Mouse (Mus musculus) C2C12 (cell line): ENCODE measurements around the gene Cdkn1a. TPM values are rescaled to one million over a fixed set of nuclear protein-coding genes. Genes with fewer than 3 reads are reported as not detected.

Experiments used
- H3K27me3 ChIP-seq: one replicate; pipeline ENCODE4 v1.6.1; 2011; ENCODE audit not compliant: control insufficient read depth, insufficient read depth, insufficient read length
- H3K36me3 ChIP-seq: one replicate; pipeline ENCODE4 v1.6.1; 2011; ENCODE audit not compliant: control insufficient read depth, insufficient read depth
- H3K4me3 ChIP-seq: one replicate; pipeline ENCODE4 v1.5.1; 2011; ENCODE audit warnings: mild to moderate bottlenecking, control low read depth; ENCODE audit not compliant: poor library complexity, insufficient read depth, severe bottlenecking
- H3K79me2 ChIP-seq: one replicate; pipeline ENCODE4 v1.6.1; 2011; ENCODE audit not compliant: control insufficient read depth, insufficient read depth
- H3K79me3 ChIP-seq: one replicate; pipeline ENCODE4 v1.6.1; 2011; ENCODE audit warnings: low read depth, control low read depth
- H3ac ChIP-seq: one replicate; pipeline ENCODE3; 2011; ENCODE audit warnings: low read depth; ENCODE audit not compliant: control insufficient read depth, insufficient read length
- CEBPB ChIP-seq: IDR thresholded peaks from one replicate; pipeline ENCODE4 v1.6.1; 2011; ENCODE audit warnings: low read depth, mild to moderate bottlenecking, control low read depth, moderate library complexity
- CTCF ChIP-seq: IDR thresholded peaks from one replicate; pipeline ENCODE4 v1.5.1; 2011; ENCODE audit not compliant: control insufficient read depth, insufficient read depth, insufficient read length
- FOSL1 ChIP-seq: IDR thresholded peaks from one replicate; pipeline ENCODE4 v1.8.0; 2011; ENCODE audit warnings: mild to moderate bottlenecking, low read length; ENCODE audit not compliant: poor library complexity, insufficient read depth, severe bottlenecking
- MAX ChIP-seq: IDR thresholded peaks from one replicate; pipeline ENCODE4 v1.6.1; 2011; ENCODE audit warnings: mild to moderate bottlenecking, control low read depth
- MYOD1 ChIP-seq: IDR thresholded peaks from one replicate; pipeline ENCODE4 v1.6.1; 2011; ENCODE audit warnings: low read depth; ENCODE audit not compliant: control insufficient read depth, insufficient read length
- MYOG ChIP-seq: IDR thresholded peaks from one replicate; pipeline ENCODE4 v1.6.1; 2011; ENCODE audit not compliant: control insufficient read depth, insufficient read length; ENCODE audit errors: extremely low read depth
- USF1 ChIP-seq: IDR thresholded peaks from one replicate; pipeline ENCODE4 v1.6.1; 2011; ENCODE audit warnings: low read depth, mild to moderate bottlenecking, control low read depth, moderate library complexity
- polyA plus RNA-seq: library from polyadenylated mRNA; unstranded; fragments of >200 nt; fragmentation: generic; extraction: Trizol; gene quantifications from one replicate; pipeline ENCODE4 v1.2.1, GENCODE M21; 2012; ENCODE audit warnings: missing spikeins

Cdkn1a gene
- polyA plus RNA-seq, 1 experiment = 236 TPM

DNA sequence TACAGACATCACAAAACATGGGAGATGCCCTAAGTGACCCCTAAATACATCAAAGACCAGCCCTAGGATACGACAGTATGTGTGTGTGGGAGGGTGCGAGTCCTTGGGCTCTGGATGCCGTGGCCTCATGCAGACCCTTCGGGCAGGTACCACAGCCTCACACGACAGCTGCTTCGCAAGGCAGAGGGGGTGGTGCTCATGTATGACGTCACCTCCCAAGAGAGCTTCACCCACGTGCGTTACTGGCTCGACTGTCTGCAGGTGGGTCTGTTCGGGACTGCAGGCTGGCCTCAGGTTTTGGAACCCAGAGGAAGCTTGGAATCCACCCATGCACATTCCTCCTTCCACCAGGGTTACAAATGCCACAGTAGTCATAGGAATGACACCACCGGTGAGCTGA lies 54.3 kb downstream of the Cdkn1a start:
- no peaks in the 10 kb centered on the region for H3K36me3 ChIP-seq
- no peaks in the 10 kb centered on the region for H3K27me3 ChIP-seq
- no peak overlapping the region for H3K4me3 ChIP-seq
- TF ChIP-seq MYOG = no peak
- no peaks in the 10 kb centered on the region for H3K79me2 ChIP-seq
- no peaks in the 10 kb centered on the region for H3K79me3 ChIP-seq
- H3ac ChIP-seq = no peak overlapping the region

DNA sequence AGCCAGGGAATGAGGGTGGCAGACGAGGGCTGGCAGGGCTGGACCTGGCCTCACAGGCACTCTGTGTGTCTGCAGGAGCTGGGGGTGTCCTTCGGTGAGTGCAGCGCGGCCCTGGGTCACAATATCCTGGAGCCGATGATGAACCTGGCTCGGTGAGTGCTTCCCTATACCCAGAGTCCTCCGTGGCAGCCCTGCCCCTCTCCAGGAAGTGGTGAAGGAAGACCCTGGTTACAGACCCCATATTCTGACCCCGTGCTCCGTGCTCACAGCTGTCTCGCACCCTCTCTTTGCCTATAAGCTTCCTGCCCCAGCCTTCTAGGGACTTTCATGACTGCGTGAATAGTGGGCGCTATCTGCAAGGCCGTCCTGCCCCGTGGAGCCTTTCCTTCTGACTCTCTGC lies 56.5 kb downstream of the Cdkn1a start:
- Histone ChIP-seq H3K36me3 (no peaks in the 10 kb centered on the region), H3K27me3 (no peaks in the 10 kb centered on the region), H3ac (no peak overlapping the region), H3K79me2 (no peaks in the 10 kb centered on the region), H3K79me3 (no peaks in the 10 kb centered on the region), H3K4me3 (no peak overlapping the region)
- TF ChIP-seq MYOD1 = no peak
- TF ChIP-seq CTCF = no peak
- TF ChIP-seq USF1 = no peak
- TF ChIP-seq CEBPB = no peak
- no peak for TF ChIP-seq MAX
- no peak for TF ChIP-seq FOSL1
- TF ChIP-seq MYOG = no peak

DNA sequence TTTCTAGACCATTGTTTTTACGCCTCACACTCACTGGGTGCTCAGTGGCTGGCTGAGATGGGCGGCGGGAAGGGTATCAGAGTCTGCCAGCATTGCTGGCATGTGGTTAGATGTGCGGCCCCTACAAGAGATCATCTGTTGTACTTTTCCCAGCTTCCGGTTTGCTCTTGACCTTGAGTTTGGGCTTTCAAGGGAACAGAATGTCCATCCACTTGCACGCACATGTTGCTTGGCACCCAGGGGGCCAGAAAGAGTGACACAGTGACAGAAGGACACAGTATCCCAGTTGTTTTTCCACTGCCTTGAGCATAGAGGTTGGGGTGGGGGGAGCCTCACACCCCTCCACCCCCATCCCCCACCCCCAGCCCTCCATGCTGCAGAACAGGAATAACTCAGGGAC lies 57.0 kb downstream of the Cdkn1a start:
- no peaks in the 10 kb centered on the region for H3K79me2 ChIP-seq
- H3K27me3 ChIP-seq = no peaks in the 10 kb centered on the region
- H3ac ChIP-seq = no peak overlapping the region
- no peaks in the 10 kb centered on the region for H3K79me3 ChIP-seq
- H3K4me3 ChIP-seq = no peak overlapping the region
- H3K36me3 ChIP-seq = no peaks in the 10 kb centered on the region
- TF ChIP-seq CTCF (no peak), MYOD1 (no peak), CEBPB (no peak), MAX (no peak), FOSL1 (no peak), USF1 (no peak), MYOG (no peak)

DNA sequence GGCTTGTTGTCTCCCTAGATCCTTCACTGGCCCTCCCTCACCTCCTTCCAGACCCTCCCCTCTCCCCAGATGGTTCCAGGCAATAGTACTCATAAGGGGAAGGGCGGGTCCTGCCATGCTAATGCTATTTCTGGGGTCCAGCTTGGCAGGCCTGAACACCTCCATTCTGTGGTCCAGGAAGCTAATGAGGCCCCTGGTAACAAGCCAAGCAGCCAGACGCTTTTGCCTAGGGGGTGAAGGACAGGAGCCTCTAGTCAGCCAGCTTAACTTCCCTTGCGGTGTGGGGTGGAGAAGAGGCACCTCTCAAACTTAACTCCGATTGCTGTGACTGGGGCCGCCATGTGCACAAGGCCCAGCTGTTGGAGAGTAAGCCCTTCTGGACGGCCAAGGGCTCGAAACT lies 59.0 kb downstream of the Cdkn1a start:
- H3K27me3 ChIP-seq = no peaks in the 10 kb centered on the region
- no peak overlapping the region for H3K4me3 ChIP-seq
- H3K36me3 ChIP-seq = no peaks in the 10 kb centered on the region
- H3K79me3 ChIP-seq = no peaks in the 10 kb centered on the region
- no peak overlapping the region for H3ac ChIP-seq
- TF ChIP-seq MAX = no peak
- no peaks in the 10 kb centered on the region for H3K79me2 ChIP-seq

Other genes starting within 250 kb of the Cdkn1a start
- gene Pnpla1, start 232.6 kb upstream of the Cdkn1a start, polyA plus RNA-seq = not detected
- 0.01 TPM for gene 4930539E08Rik, start 175.7 kb upstream of the Cdkn1a start, polyA plus RNA-seq
- gene Pxt1, start 147.1 kb upstream of the Cdkn1a start, polyA plus RNA-seq = not detected
- 33.0 TPM for gene Kctd20, start 139.0 kb upstream of the Cdkn1a start, polyA plus RNA-seq
- 19.2 TPM for gene Stk38, start 83.0 kb upstream of the Cdkn1a start, polyA plus RNA-seq
- 235 TPM for gene Srsf3, start 58.3 kb upstream of the Cdkn1a start, polyA plus RNA-seq
- gene Rab44, start 23.2 kb downstream of the Cdkn1a start, polyA plus RNA-seq = 0.06 TPM
- gene Cpne5, start 147.2 kb downstream of the Cdkn1a start, polyA plus RNA-seq = 0.16 TPM
- 77.7 TPM for gene Ppil1, start 173.2 kb downstream of the Cdkn1a start, polyA plus RNA-seq
- 59.4 TPM for gene BC004004, start 177.8 kb downstream of the Cdkn1a start, polyA plus RNA-seq
- 0.55 TPM for gene Pi16, start 226.7 kb downstream of the Cdkn1a start, polyA plus RNA-seq